Mouse (Mus musculus): Measurements from ENCODE around the gene Cenpu. TPM values are rescaled to one million over a fixed set of nuclear protein-coding genes. Genes with fewer than 3 reads are reported as not detected.

Gene Cenpu
- polyA plus RNA-seq, 1 experiment: 2.3 TPM

- no peaks in the 10 kb centered on the region for H3K27me3 ChIP-seq (ENCODE audit: control insufficient read depth, insufficient read depth, low read length)
- H3K4me3 ChIP-seq (ENCODE audit: extremely low read depth, insufficient read depth, insufficient read length): no peak overlapping the region
- 78% methylated on average over 2 of the region's 2 CpGs for WGBS
- peaks cover 9% of the 10 kb centered on the region; the same call in 1 of the 2 replicates for H3K36me3 ChIP-seq (ENCODE audit: control insufficient read depth, insufficient read depth, low read length)
- no peak for DNase-seq (ENCODE audit: low read depth in 1 of 2, low spot score in 2 of 2)
- no peak overlapping the region for H3K27ac ChIP-seq (ENCODE audit: insufficient read depth, low read length)
- TF ChIP-seq POLR2A (IDR thresholded peaks at IDR 0.05; ENCODE audit: low read depth, low read length) (no peak), CTCF (IDR thresholded peaks at IDR 0.05; ENCODE audit: extremely low read depth, insufficient read depth, insufficient read length, insufficient replicate concordance) (no peak)
- H3K4me1 ChIP-seq (ENCODE audit: control insufficient read depth, insufficient read depth, insufficient read length): peaks cover 6% of the 10 kb centered on the region; the same call in 1 of the 2 replicates
These were observed 45.6 kb downstream of the Cenpu start for GRCm38 (mm10) chr8:46597411-46597810.

GRCm38 (mm10) chr8:46598114-46598513, 46.3 kb downstream of the Cenpu start:
- Histone ChIP-seq H3K4me1 (ENCODE audit: control insufficient read depth, insufficient read depth, insufficient read length) (peaks cover 6% of the 10 kb centered on the region; the same call in 1 of the 2 replicates), H3K36me3 (ENCODE audit: control insufficient read depth, insufficient read depth, low read length) (peaks cover 9% of the 10 kb centered on the region; the same call in 1 of the 2 replicates), H3K4me3 (ENCODE audit: extremely low read depth, insufficient read depth, insufficient read length) (no peak overlapping the region), H3K27ac (ENCODE audit: insufficient read depth, low read length) (no peak overlapping the region), H3K27me3 (ENCODE audit: control insufficient read depth, insufficient read depth, low read length) (no peaks in the 10 kb centered on the region)
- DNase-seq (ENCODE audit: low read depth in 1 of 2, low spot score in 2 of 2): no peak
- no peak for TF ChIP-seq CTCF (IDR thresholded peaks at IDR 0.05; ENCODE audit: extremely low read depth, insufficient read depth, insufficient read length, insufficient replicate concordance)
- 90% methylated on average over 2 of the region's 2 CpGs for WGBS

- Histone ChIP-seq H3K4me3 (ENCODE audit: extremely low read depth, insufficient read depth, insufficient read length) (no peak overlapping the region), H3K36me3 (ENCODE audit: control insufficient read depth, insufficient read depth, low read length) (peaks cover 11% of the 10 kb centered on the region), H3K27me3 (ENCODE audit: control insufficient read depth, insufficient read depth, low read length) (no peaks in the 10 kb centered on the region), H3K27ac (ENCODE audit: insufficient read depth, low read length) (no peak overlapping the region), H3K4me1 (ENCODE audit: control insufficient read depth, insufficient read depth, insufficient read length) (peaks cover 6% of the 10 kb centered on the region; the same call in 1 of the 2 replicates)
- 89% methylated on average over 5 of the region's 5 CpGs for WGBS
- TF ChIP-seq CTCF (IDR thresholded peaks at IDR 0.05; ENCODE audit: extremely low read depth, insufficient read depth, insufficient read length, insufficient replicate concordance) (no peak), POLR2A (IDR thresholded peaks at IDR 0.05; ENCODE audit: low read depth, low read length) (no peak)
- no peak for DNase-seq (ENCODE audit: low read depth in 1 of 2, low spot score in 2 of 2)
These were observed 46.9 kb downstream of the Cenpu start for GRCm38 (mm10) chr8:46598753-46599152.

GRCm38 (mm10) chr8:46599314-46599904, 47.6 kb downstream of the Cenpu start:
- Histone ChIP-seq H3K4me1 (ENCODE audit: control insufficient read depth, insufficient read depth, insufficient read length) (peaks cover 6% of the 10 kb centered on the region; the same call in 1 of the 2 replicates), H3K27me3 (ENCODE audit: control insufficient read depth, insufficient read depth, low read length) (no peaks in the 10 kb centered on the region), H3K36me3 (ENCODE audit: control insufficient read depth, insufficient read depth, low read length) (peaks cover 10% of the 10 kb centered on the region), H3K27ac (ENCODE audit: insufficient read depth, low read length) (no peak overlapping the region), H3K4me3 (ENCODE audit: extremely low read depth, insufficient read depth, insufficient read length) (no peak overlapping the region)
- TF ChIP-seq CTCF (IDR thresholded peaks at IDR 0.05; ENCODE audit: extremely low read depth, insufficient read depth, insufficient read length, insufficient replicate concordance): no peak
- no peak for TF ChIP-seq POLR2A (IDR thresholded peaks at IDR 0.05; ENCODE audit: low read depth, low read length)
- DNase-seq (ENCODE audit: low read depth in 1 of 2, low spot score in 2 of 2): no peak
- WGBS: 87% methylated on average over 7 of the region's 7 CpGs

- 71% methylated on average over 10 of the region's 10 CpGs for whole genome bisulfite sequencing
- TF ChIP-seq CTCF (IDR thresholded peaks at IDR 0.05; ENCODE audit: extremely low read depth, insufficient read depth, insufficient read length, insufficient replicate concordance) (no peak), POLR2A (IDR thresholded peaks at IDR 0.05; ENCODE audit: low read depth, low read length) (no peak)
- Histone ChIP-seq H3K4me1 (ENCODE audit: control insufficient read depth, insufficient read depth, insufficient read length) (no peaks in the 10 kb centered on the region), H3K36me3 (ENCODE audit: control insufficient read depth, insufficient read depth, low read length) (peaks cover 16% of the 10 kb centered on the region), H3K27me3 (ENCODE audit: control insufficient read depth, insufficient read depth, low read length) (no peaks in the 10 kb centered on the region), H3K4me3 (ENCODE audit: extremely low read depth, insufficient read depth, insufficient read length) (no peak overlapping the region), H3K27ac (ENCODE audit: insufficient read depth, low read length) (no peak overlapping the region)
- no peak for DNase-seq (ENCODE audit: low read depth in 1 of 2, low spot score in 2 of 2)
These were observed 49.3 kb downstream of the Cenpu start for GRCm38 (mm10) chr8:46600959-46601707.

GRCm38 (mm10) chr8:46603587-46603986, 51.8 kb downstream of the Cenpu start:
- no peak for DNase-seq (ENCODE audit: low read depth in 1 of 2, low spot score in 2 of 2)
- H3K4me3 ChIP-seq (ENCODE audit: extremely low read depth, insufficient read depth, insufficient read length): no peak overlapping the region
- H3K27me3 ChIP-seq (ENCODE audit: control insufficient read depth, insufficient read depth, low read length): no peaks in the 10 kb centered on the region
- TF ChIP-seq POLR2A (IDR thresholded peaks at IDR 0.05; ENCODE audit: low read depth, low read length): no peak
- TF ChIP-seq CTCF (IDR thresholded peaks at IDR 0.05; ENCODE audit: extremely low read depth, insufficient read depth, insufficient read length, insufficient replicate concordance): no peak
- H3K27ac ChIP-seq (ENCODE audit: insufficient read depth, low read length): no peak overlapping the region
- peaks cover 19% of the 10 kb centered on the region for H3K36me3 ChIP-seq (ENCODE audit: control insufficient read depth, insufficient read depth, low read length)
- 98% methylated on average over 5 of the region's 5 CpGs for WGBS
- no peaks in the 10 kb centered on the region for H3K4me1 ChIP-seq (ENCODE audit: control insufficient read depth, insufficient read depth, insufficient read length)

GRCm38 (mm10) chr8:46606930-46607329, 55.1 kb downstream of the Cenpu start:
- TF ChIP-seq POLR2A (IDR thresholded peaks at IDR 0.05; ENCODE audit: low read depth, low read length) (no peak), CTCF (IDR thresholded peaks at IDR 0.05; ENCODE audit: extremely low read depth, insufficient read depth, insufficient read length, insufficient replicate concordance) (no peak)
- Histone ChIP-seq H3K4me1 (ENCODE audit: control insufficient read depth, insufficient read depth, insufficient read length) (no peaks in the 10 kb centered on the region), H3K4me3 (ENCODE audit: extremely low read depth, insufficient read depth, insufficient read length) (no peak overlapping the region), H3K27me3 (ENCODE audit: control insufficient read depth, insufficient read depth, low read length) (no peaks in the 10 kb centered on the region), H3K27ac (ENCODE audit: insufficient read depth, low read length) (no peak overlapping the region), H3K36me3 (ENCODE audit: control insufficient read depth, insufficient read depth, low read length) (peaks cover 20% of the 10 kb centered on the region)
- WGBS: 93% methylated on average over 1 of the region's 1 CpGs
- no peak for DNase-seq (ENCODE audit: low read depth in 1 of 2, low spot score in 2 of 2)

Measured in spleen, adult 2 months (tissue).